Mouse (Mus musculus) limb, embryonic 11.5 days (tissue): ENCODE measurements around the gene Pgpep1. TPM values are rescaled to one million over a fixed set of nuclear protein-coding genes. Genes with fewer than 3 reads are reported as not detected.

Experiments
- ATAC-seq: fragments of 200-750 bp; cut with Nextera tagmentation; 2 replicates; pipeline ENCODE4 v1.8.0; 2017; ENCODE audit warnings: low read depth; ENCODE audit not compliant: insufficient number of reproducible peaks, low FRiP score, low TSS enrichment
- DNase-seq: peaks from one replicate; pipeline ENCODE4 v3.0.0-alpha.2; 2015; ENCODE audit warnings: low spot score
- H3K27ac ChIP-seq: fragments of 300-500 bp; sonication (generic); replicated peaks from 2 replicates; pipeline ENCODE4 v1.5.1; 2014; ENCODE audit warnings: low read depth, mild to moderate bottlenecking, low read length
- H3K27me3 ChIP-seq: fragments of 300-500 bp; sonication (generic); 2 replicates; pipeline ENCODE4 v1.6.1; 2014; ENCODE audit warnings: mild to moderate bottlenecking, low read length, mixed read lengths; ENCODE audit not compliant: control insufficient read depth, insufficient read depth
- H3K36me3 ChIP-seq: fragments of 300-500 bp; sonication (generic); 2 replicates; pipeline ENCODE4 v1.6.1; 2014; ENCODE audit warnings: mild to moderate bottlenecking, low read length, moderate library complexity, mixed read lengths; ENCODE audit not compliant: control insufficient read depth, insufficient read depth
- H3K4me1 ChIP-seq: fragments of 300-500 bp; sonication (generic); 2 replicates; pipeline ENCODE4 v1.6.1; 2014; ENCODE audit warnings: low read length, mixed read lengths; ENCODE audit not compliant: control insufficient read depth, insufficient read depth
- H3K4me2 ChIP-seq: fragments of 300-500 bp; sonication (generic); 2 replicates; pipeline ENCODE4 v1.6.1; 2014; ENCODE audit warnings: low read depth, mild to moderate bottlenecking, moderate library complexity; ENCODE audit not compliant: severe bottlenecking
- H3K4me3 ChIP-seq: fragments of 300-500 bp; sonication (generic); 2 replicates; pipeline ENCODE4 v1.5.1; 2014; ENCODE audit warnings: low read depth, low read length
- H3K9ac ChIP-seq: fragments of 300-500 bp; sonication (generic); 2 replicates; pipeline ENCODE4 v1.6.1; 2014; ENCODE audit warnings: mild to moderate bottlenecking, low read length
- H3K9me3 ChIP-seq: fragments of 300-500 bp; sonication (generic); 2 replicates; pipeline ENCODE4 v1.6.1; 2016; ENCODE audit warnings: low read length; ENCODE audit not compliant: control insufficient read depth
- WGBS: fragments of 180-500 bp; shearing (Covaris S2); extraction: QIAGEN DNeasy Blood & Tissue Kit; methylation state at CpG from one replicate; pipeline ENCODE4 v1.1.7; 2014; 5-methylcytosine and 5-hydroxymethylcytosine counted together
- polyA plus RNA-seq: library from polyadenylated mRNA; unstranded; fragments of >200 nt; fragmentation: Nextera tagmentation; extraction: Ambion mirVana; gene quantifications from 2 replicates; pipeline ENCODE4 v1.2.1, GENCODE M21; 2014

Pgpep1 gene
- polyA plus RNA-seq, 1 experiment from 2014 or later: 59.4 TPM

- Histone ChIP-seq H3K36me3 (no peaks in the 10 kb centered on the region), H3K27ac (no peak overlapping the region), H3K4me1 (peaks cover 26% of the 10 kb centered on the region), H3K27me3 (no peaks in the 10 kb centered on the region), H3K4me3 (no peak overlapping the region), H3K9me3 (no peaks in the 10 kb centered on the region), H3K9ac (no peak overlapping the region), H3K4me2 (no peak overlapping the region)
- WGBS: 75% methylated on average over 2 of the region's 2 CpGs
- ATAC-seq (no peak), DNase-seq (no peak)
Measured at GRCm38 (mm10) chr8:70644065-70644464, 16.1 kb downstream of the Pgpep1 start.

GRCm38 (mm10) chr8:70643019-70643418 lies 17.2 kb downstream of the Pgpep1 start:
- H3K27me3 ChIP-seq: no peaks in the 10 kb centered on the region

GRCm38 (mm10) chr8:70638752-70639151 lies 21.4 kb downstream of the Pgpep1 start:
- WGBS: 76% methylated on average over 9 of the region's 9 CpGs
- no peaks in the 10 kb centered on the region for H3K4me1 ChIP-seq
- DNase-seq (no peak), ATAC-seq (no peak)
- H3K4me3 ChIP-seq: no peak overlapping the region
- H3K9me3 ChIP-seq: no peaks in the 10 kb centered on the region
- no peak overlapping the region for H3K4me2 ChIP-seq
- no peak overlapping the region for H3K27ac ChIP-seq
- H3K27me3 ChIP-seq: no peaks in the 10 kb centered on the region
- no peak overlapping the region for H3K9ac ChIP-seq
- no peaks in the 10 kb centered on the region for H3K36me3 ChIP-seq

More at GRCm38 (mm10) chr8:70643019-70643418, 17.2 kb downstream of the Pgpep1 start:
- Histone ChIP-seq H3K27ac (no peak overlapping the region), H3K9ac (no peak overlapping the region), H3K9me3 (no peaks in the 10 kb centered on the region), H3K4me3 (no peak overlapping the region), H3K36me3 (no peaks in the 10 kb centered on the region), H3K4me1 (peaks cover 26% of the 10 kb centered on the region), H3K4me2 (no peak overlapping the region)
- DNase-seq (no peak), ATAC-seq (no peak)
- WGBS: 62% methylated on average over 3 of the region's 3 CpGs

GRCm38 (mm10) chr8:70636838-70637237 lies 23.4 kb downstream of the Pgpep1 start:
- H3K4me3 ChIP-seq: no peak overlapping the region
- 65% methylated on average over 8 of the region's 8 CpGs for WGBS

GRCm38 (mm10) chr8:70635527-70635926 lies 24.7 kb downstream of the Pgpep1 start:
- H3K27ac ChIP-seq: no peak overlapping the region
- whole genome bisulfite sequencing: 74% methylated on average over 6 of the region's 6 CpGs
- no peak overlapping the region for H3K9ac ChIP-seq

More at GRCm38 (mm10) chr8:70636838-70637237, 23.4 kb downstream of the Pgpep1 start:
- Histone ChIP-seq H3K9me3 (no peaks in the 10 kb centered on the region), H3K9ac (no peak overlapping the region), H3K27ac (no peak overlapping the region), H3K27me3 (0 out of 2 replicates have a peak, but pooled peaks cover 2% of the 10 kb centered on the region), H3K36me3 (no peaks in the 10 kb centered on the region), H3K4me1 (no peaks in the 10 kb centered on the region), H3K4me2 (no peak overlapping the region)
- ATAC-seq (no peak), DNase-seq (no peak)

GRCm38 (mm10) chr8:70634066-70634465 lies 26.1 kb downstream of the Pgpep1 start:
- Histone ChIP-seq H3K4me2 (no peak overlapping the region), H3K36me3 (no peaks in the 10 kb centered on the region), H3K9me3 (no peaks in the 10 kb centered on the region), H3K4me3 (no peak overlapping the region), H3K27me3 (peaks cover 11% of the 10 kb centered on the region), H3K9ac (no peak overlapping the region), H3K4me1 (peaks cover 9% of the 10 kb centered on the region; the same call in 1 of the 2 replicates), H3K27ac (no peak overlapping the region)
- WGBS: 68% methylated on average over 6 of the region's 6 CpGs
- no peak for ATAC-seq
- DNase-seq: no peak

More at GRCm38 (mm10) chr8:70635527-70635926, 24.7 kb downstream of the Pgpep1 start:
- H3K27me3 ChIP-seq: peaks cover 11% of the 10 kb centered on the region
- H3K4me2 ChIP-seq: no peak overlapping the region
- 0 out of 2 replicates have a peak, but pooled peaks cover 3% of the 10 kb centered on the region for H3K4me1 ChIP-seq
- DNase-seq (no peak), ATAC-seq (no peak)
- no peak overlapping the region for H3K4me3 ChIP-seq
- no peaks in the 10 kb centered on the region for H3K9me3 ChIP-seq
- H3K36me3 ChIP-seq: no peaks in the 10 kb centered on the region

- Histone ChIP-seq H3K4me3 (no peak within 1 kb of the TSS), H3K4me1 (peaks cover 9% of the 10 kb centered on the region; the same call in 1 of the 2 replicates), H3K36me3 (no peaks in the 10 kb centered on the region), H3K4me2 (peak within 1 kb of the TSS; percentile 12; the same call in 1 of the 2 replicates), H3K27ac (no peak within 1 kb of the TSS), H3K9me3 (no peaks in the 10 kb centered on the region), H3K27me3 (peaks cover 11% of the 10 kb centered on the region), H3K9ac (peak within 1 kb of the TSS; percentile 27; the same call in 1 of the 2 replicates)
- DNase-seq (no peak), ATAC-seq (no peak)
- WGBS: 74% methylated on average over 6 of the region's 6 CpGs
Measured at GRCm38 (mm10) chr8:70632346-70632892, 27.8 kb downstream of the Pgpep1 start, which contains the start of gene Gdf15. Gdf15 (minus strand) TSS chr8:70632456.

GRCm38 (mm10) chr8:70631436-70631835 lies 28.8 kb downstream of the Pgpep1 start:
- Histone ChIP-seq H3K9ac (peak overlapping the region; percentile 27; the same call in 1 of the 2 replicates), H3K4me1 (peaks cover 9% of the 10 kb centered on the region; the same call in 1 of the 2 replicates), H3K27ac (no peak overlapping the region), H3K27me3 (peaks cover 11% of the 10 kb centered on the region), H3K9me3 (no peaks in the 10 kb centered on the region), H3K4me3 (no peak overlapping the region), H3K36me3 (no peaks in the 10 kb centered on the region), H3K4me2 (peak overlapping the region; percentile 12; the same call in 1 of the 2 replicates)
- ATAC-seq (no peak), DNase-seq (no peak)
- 20% methylated on average over 24 of the region's 24 CpGs for WGBS
